Mouse (Mus musculus) CD8-positive naive resting alpha-beta T cell, adult 2 months (primary cell): ENCODE results near the gene Sec61b.
A peak's percentile ranks its signal among the peaks of the same experiment; 100 is the strongest.

ENCODE experiments used
- DNase-seq, 2 experiments: peaks; one replicate each; pipeline ENCODE4 v3.0.0; 2022; ENCODE audit warnings: low read depth in 2 of 2, low spot score in 2 of 2

The Sec61b gene

DNA sequence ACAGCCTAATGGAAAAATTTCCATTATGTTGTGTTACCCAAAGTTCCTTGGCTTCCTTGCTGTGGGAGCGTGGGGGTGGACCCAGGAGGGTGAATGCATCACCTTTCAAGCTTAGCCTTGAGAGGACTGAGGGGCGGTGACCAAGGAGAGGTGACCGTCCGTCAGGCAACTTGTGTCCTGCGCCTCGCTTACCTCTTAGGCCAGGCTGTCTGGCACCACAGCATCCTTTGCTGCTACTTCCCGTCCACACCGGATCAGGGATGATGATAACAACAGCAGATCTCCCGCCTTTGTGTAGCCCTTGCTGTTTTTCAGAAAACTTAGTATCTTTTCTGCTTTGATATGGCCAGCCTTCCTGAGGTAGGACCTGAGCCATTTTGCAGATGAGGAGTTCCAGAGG lies 6.1 kb downstream of the Sec61b start:
- no peak for DNase-seq

- no peak for DNase-seq
These were observed 16.8 kb downstream of the Sec61b start for GRCm38 (mm10) chr4:47491243-47491642.

DNA sequence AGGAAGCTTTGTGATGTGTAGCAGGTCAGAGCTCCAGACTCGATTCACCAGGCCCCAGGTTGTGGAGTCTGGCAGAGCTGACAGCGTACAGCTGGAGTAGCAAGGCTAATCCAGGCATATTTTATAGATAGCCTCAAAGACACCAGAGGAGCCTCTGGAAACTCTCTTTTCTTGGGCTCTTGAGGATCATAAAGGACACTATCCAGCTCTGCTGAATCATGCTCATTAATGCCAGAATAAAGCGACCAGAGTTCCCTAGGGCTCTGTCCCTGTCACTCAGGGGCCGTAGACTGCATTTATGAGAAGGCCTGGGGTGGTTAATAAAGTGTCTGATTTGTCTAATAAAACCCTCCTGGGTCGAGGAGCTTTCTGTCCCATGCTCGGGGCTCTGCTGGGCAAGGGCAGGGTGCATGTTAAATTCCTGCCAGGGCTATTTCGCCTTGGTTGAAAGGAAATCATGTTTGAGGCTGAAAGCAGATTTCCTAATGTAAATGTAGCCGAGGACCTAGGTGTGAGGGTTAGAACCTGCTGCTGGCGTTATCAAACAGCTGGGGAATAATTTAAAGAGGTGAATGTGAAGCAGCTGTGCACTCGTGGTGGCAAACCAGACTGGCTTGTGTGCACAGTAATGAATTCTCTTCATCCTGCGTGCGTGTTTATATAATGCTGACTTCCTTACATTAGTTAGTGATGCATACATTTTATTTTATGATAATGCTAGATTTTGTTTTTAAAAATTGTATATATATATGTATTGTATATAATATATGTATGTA lies 18.0 kb downstream of the Sec61b start:
- no peak for DNase-seq

DNA sequence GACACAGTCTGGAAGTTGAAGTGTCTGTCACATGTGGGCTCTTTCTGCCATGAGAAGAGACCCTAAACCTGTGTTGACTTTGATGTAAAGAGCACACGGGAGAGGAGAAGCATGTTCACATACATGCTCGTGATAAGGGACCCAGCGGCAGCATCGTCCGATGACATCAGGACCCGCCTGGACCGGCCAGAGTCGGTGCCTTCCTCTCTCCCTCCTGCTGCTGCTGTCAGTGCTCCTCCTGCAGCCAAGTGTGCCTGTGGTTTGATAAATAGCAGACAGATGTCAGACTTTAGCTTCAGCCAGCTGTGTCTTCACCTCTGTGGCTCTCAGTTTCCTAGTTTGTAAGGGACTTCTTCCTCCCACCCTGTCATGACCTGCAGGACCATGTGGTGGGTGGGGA lies 19.0 kb downstream of the Sec61b start:
- no peak for DNase-seq

GRCm38 (mm10) chr4:47494137-47494536 lies 19.7 kb downstream of the Sec61b start:
- no peak for DNase-seq

DNA sequence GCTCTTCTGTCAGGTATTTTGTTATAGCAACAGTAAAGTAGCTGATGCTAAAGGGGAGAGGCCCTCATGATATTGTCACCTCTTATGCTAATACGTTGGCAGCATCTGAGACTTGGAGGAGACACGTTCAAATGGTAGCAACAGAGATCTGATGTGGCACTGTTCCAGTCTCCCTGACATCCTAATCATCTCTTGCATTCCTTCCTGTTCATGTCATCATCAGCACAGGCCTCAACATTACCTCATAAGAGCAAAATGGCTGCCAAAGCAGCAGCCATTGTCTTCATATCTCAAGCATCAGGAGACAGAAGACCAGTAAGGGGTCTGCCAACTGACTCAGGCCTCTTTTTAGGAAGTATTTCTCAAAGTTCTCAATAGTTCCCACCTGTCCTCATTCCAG lies 20.2 kb downstream of the Sec61b start:
- DNase-seq: no peak

GRCm38 (mm10) chr4:47497811-47498385 lies 23.4 kb downstream of the Sec61b start:
- no peak for DNase-seq

DNA sequence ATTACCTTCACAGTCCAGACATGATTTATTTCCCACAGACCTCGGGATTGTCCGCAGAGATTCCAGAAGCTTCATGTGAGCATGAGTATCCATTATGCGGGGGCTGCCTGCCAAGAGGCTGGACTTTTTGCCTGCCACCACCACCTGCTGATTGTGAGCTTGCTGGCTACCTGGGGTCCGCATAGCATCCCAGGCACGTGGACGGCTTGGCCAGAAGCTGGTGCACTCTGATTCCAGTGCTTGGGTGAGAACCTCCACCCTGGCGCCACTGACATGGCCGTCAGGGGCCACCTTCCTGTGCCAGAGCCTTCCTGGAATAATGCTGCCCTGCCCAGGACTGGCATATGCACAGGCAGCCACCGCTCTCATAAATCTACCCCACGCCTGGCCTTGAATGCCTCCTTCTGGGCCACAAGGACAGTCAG lies 24.7 kb downstream of the Sec61b start:
- DNase-seq: no peak

GRCm38 (mm10) chr4:47502546-47502971 lies 28.1 kb downstream of the Sec61b start:
- DNase-seq: peak; percentile 11 to 45

DNA sequence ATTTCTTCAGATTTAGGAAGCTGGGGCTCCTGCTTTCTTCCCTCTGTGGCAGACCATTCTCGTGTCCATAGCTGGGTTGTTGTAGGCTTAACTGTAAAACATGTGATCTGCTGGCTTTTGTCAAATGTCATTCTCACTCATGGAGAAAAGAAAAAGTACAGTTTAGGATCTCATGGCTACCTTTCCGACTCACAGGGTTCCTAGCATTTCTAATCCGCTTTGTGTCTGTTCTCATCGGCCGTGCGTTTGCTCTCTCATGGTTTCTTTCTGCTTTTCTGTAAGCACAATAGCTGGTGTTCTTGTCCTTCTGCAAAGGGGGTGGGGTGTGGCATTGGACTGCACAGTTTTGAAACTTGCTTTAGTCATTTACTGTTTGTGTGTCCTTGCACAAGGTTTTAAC lies 28.6 kb downstream of the Sec61b start:
- DNase-seq: no peak

DNA sequence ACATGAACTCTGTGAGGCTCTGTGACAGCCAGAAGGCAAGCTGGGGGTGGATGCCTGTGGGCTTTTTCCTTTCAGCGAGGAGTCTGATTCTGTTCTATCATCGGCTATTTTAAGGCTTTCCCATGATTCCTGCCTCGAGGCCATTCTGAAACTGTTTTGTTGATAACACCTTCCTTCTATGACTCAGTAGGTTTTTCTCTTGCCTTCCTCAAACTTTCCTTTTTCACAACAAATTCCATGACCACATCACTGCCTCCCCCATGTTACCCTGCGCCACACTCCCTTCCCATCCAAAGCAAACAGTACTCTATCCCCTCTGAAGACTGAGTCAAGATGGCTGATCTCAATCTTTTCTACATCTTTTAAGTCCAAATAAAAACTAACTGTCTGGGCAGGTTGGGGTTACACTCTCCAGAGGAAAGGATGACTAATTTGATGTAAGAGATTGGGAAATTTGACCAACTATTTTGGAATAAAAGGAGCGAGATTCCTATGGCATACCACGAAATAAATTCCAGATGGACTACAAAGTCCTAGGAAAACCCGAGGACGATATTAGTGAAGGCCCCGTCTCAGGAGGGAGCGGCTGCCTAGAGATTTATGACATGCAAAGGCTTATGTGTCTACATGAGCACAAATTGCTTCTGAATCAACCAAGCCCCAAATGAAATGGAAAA lies 30.5 kb downstream of the Sec61b start:
- no peak for DNase-seq

- DNase-seq: no peak
These were observed 44.2 kb downstream of the Sec61b start for GRCm38 (mm10) chr4:47518551-47519181.

- no peak for DNase-seq
These were observed 45.6 kb downstream of the Sec61b start for GRCm38 (mm10) chr4:47520076-47520475.

DNA sequence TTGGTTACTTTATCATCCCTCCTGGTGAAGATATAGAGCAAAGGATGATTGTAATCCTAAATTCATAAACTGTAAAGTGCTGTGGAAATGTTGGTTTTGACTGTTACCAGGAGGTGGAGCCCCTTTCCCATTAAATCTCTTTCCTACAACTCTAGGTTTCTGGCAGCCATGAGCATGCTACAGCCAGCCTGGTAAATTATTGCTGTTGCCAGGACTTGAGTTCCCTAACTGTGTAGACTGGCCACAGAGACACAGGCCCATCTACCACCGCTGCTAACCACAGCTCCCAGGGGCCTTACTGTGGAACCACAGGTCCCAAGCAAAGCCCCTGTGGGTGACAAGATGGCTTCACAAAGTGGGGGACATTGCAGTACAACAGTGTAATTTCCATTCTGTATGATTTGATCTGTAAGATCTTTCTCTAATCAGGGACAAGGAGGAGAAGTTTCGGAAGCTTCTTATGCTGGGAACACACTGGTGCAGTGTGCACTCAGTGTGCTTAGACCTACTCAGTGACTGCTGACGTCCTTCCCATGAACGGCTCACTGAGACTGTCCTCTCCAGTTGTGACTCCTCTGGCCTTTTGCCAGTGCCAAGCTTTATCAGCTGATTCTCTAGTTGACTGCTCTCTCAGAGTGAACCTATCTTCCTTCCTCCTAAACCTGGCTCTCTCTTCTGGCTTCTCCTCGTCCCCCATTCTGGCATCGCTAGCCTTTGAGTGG lies 47.6 kb downstream of the Sec61b start:
- no peak for DNase-seq

DNA sequence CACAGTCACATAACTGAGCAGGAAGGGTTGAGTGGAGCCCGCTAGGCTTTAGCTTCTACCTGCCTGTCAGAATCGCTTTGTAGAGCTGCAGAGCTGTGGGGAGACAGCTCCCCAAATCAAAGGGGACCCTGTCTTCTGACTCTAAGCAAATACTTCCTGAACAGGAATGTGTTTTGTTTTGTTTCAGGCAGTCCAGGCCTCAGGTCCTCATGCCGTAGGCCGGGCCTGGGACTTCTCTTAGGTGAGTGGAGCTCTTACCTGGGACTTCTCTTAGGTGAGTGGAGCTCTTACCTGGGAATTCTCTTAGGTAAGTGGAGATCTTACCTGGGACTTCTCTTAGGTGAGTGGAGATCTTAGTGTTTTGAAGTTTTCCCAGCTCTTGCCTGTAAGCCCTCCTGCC lies 55.4 kb downstream of the Sec61b start:
- DNase-seq: no peak
